Mouse (Mus musculus): ENCODE data around the gene Aftph. TPM values are rescaled to one million over a fixed set of nuclear protein-coding genes. Genes with fewer than 3 reads are reported as not detected.

Gene Aftph
- total RNA-seq, 2 experiments from 2014 or later, result 19.2 to 25.3 TPM

- DNase-seq (ENCODE audit: low spot score in 2 of 2), result no peak
These were observed 7.8 kb downstream of the Aftph start for GRCm38 (mm10) chr11:20733486-20734030.

GRCm38 (mm10) chr11:20729403-20729802, 12.0 kb downstream of the Aftph start:
- DNase-seq (ENCODE audit: low spot score in 2 of 2), result no peak

GRCm38 (mm10) chr11:20728044-20728443, 13.3 kb downstream of the Aftph start:
- no peak for DNase-seq (ENCODE audit: low spot score in 2 of 2)

GRCm38 (mm10) chr11:20723572-20723971, 17.8 kb downstream of the Aftph start:
- no peak for DNase-seq (ENCODE audit: low spot score in 2 of 2)

- DNase-seq (ENCODE audit: low spot score in 2 of 2), result no peak
These were observed 29.2 kb downstream of the Aftph start for GRCm38 (mm10) chr11:20712068-20712671.

GRCm38 (mm10) chr11:20691000-20691399, 50.4 kb downstream of the Aftph start:
- peak in 1 of 2 experiments; percentile 56 for DNase-seq (ENCODE audit: low spot score in 2 of 2)

GRCm38 (mm10) chr11:20681679-20682078, 59.7 kb downstream of the Aftph start:
- no peak for DNase-seq (ENCODE audit: low spot score in 2 of 2)

GRCm38 (mm10) chr11:20680781-20681180, 60.6 kb downstream of the Aftph start:
- DNase-seq (ENCODE audit: low spot score in 2 of 2), result no peak

- DNase-seq (ENCODE audit: low spot score in 2 of 2), result no peak
These were observed 62.0 kb downstream of the Aftph start for GRCm38 (mm10) chr11:20679396-20679795.

- no peak for DNase-seq (ENCODE audit: low spot score in 2 of 2)
These were observed 68.9 kb downstream of the Aftph start for GRCm38 (mm10) chr11:20672513-20672912.

- no peak for DNase-seq (ENCODE audit: low spot score in 2 of 2)
These were observed 69.5 kb downstream of the Aftph start for GRCm38 (mm10) chr11:20671789-20672392.

GRCm38 (mm10) chr11:20664878-20665277, 76.5 kb downstream of the Aftph start:
- no peak for DNase-seq (ENCODE audit: low spot score in 2 of 2)

- no peak for DNase-seq (ENCODE audit: low spot score in 2 of 2)
These were observed 77.7 kb downstream of the Aftph start for GRCm38 (mm10) chr11:20663580-20664198.

- no peak for DNase-seq (ENCODE audit: low spot score in 2 of 2)
These were observed 78.6 kb downstream of the Aftph start for GRCm38 (mm10) chr11:20662811-20663210.

GRCm38 (mm10) chr11:20661652-20662051, 79.7 kb downstream of the Aftph start:
- peak in 1 of 2 experiments; percentile 35 for DNase-seq (ENCODE audit: low spot score in 2 of 2)

- no peak for DNase-seq (ENCODE audit: low spot score in 2 of 2)
These were observed 81.0 kb downstream of the Aftph start for GRCm38 (mm10) chr11:20660111-20661097.

- DNase-seq (ENCODE audit: low spot score in 2 of 2), result peak in 1 of 2 experiments; percentile 61
These were observed 82.3 kb downstream of the Aftph start for GRCm38 (mm10) chr11:20659094-20659493.

GRCm38 (mm10) chr11:20656711-20657057, 84.7 kb downstream of the Aftph start:
- peak in 1 of 2 experiments; percentile 18 for DNase-seq (ENCODE audit: low spot score in 2 of 2)

GRCm38 (mm10) chr11:20655795-20656710, 85.3 kb downstream of the Aftph start:
- peak in 1 of 2 experiments; percentile 61 for DNase-seq (ENCODE audit: low spot score in 2 of 2)

- no peak for DNase-seq (ENCODE audit: low spot score in 2 of 2)
These were observed 90.2 kb downstream of the Aftph start for GRCm38 (mm10) chr11:20651166-20651565.
